Comparison of ENCODE assay signal across 19 mouse cellular contexts in genomic region chr7:49540181-49540580, GRCm38 (mm10).
DNase-seq lines count a peak whose midpoint lies in the region; ATAC-seq and TF ChIP-seq lines count a peak whose summit lies in the region.
"Had no signal": no experiment of that assay in that cellular context is flagged by ENCODE, and none has a peak within 500 bp of the region (broad histone marks: within the 10 kb centered on the region; RNA-seq: fewer than 3 reads in every experiment).

No protein-coding gene starts in this region.

- no peaks in the 10 kb centered on the region; the same call in 1 of the 2 replicates for H3K27me3 ChIP-seq in hindbrain, embryonic 10.5 days (ENCODE audit: insufficient read depth, poor library complexity, severe bottlenecking)
- H3K27me3 ChIP-seq in hindbrain, embryonic 16.5 days (replicated peaks; ENCODE audit: control insufficient read depth, insufficient read depth, low read length): no peaks in the 10 kb centered on the region
- no peaks in the 10 kb centered on the region for H3K27me3 ChIP-seq in kidney, postnatal 0 days (ENCODE audit: insufficient read depth, low read length)
- no peaks in the 10 kb centered on the region for H3K27me3 ChIP-seq in testis, adult 2 months (ENCODE audit: control insufficient read depth, insufficient read depth, low read length)
- H3K27me3 ChIP-seq: limb, embryonic 13.5 days; liver, embryonic 12.5 days had no signal

- peaks cover 15% of the 10 kb centered on the region; the same call in 1 of the 2 replicates for H3K36me3 ChIP-seq in hindbrain, embryonic 10.5 days
- H3K36me3 ChIP-seq in hindbrain, embryonic 16.5 days (ENCODE audit: control insufficient read depth, insufficient read depth, low read length): 0 out of 2 replicates have a peak, but pooled peaks cover 2% of the 10 kb centered on the region
- no peaks in the 10 kb centered on the region for H3K36me3 ChIP-seq in kidney, postnatal 0 days (ENCODE audit: insufficient read depth, low read length)
- H3K36me3 ChIP-seq in testis, adult 2 months (ENCODE audit: control insufficient read depth, insufficient read depth, low read length): no peaks in the 10 kb centered on the region
- H3K36me3 ChIP-seq: limb, embryonic 13.5 days; liver, embryonic 12.5 days had no signal

- no peak for TF ChIP-seq CTCF in kidney, postnatal 0 days (IDR thresholded peaks at IDR 0.05; ENCODE audit: low read depth)
- TF ChIP-seq CTCF in testis, adult 2 months (IDR thresholded peaks at IDR 0.05; ENCODE audit: control insufficient read depth, insufficient read depth, insufficient replicate concordance, low read depth, low read length): no peak

- H3K4me3 ChIP-seq in hindbrain, embryonic 10.5 days: no peak overlapping the region
- no peak overlapping the region for H3K4me3 ChIP-seq in hindbrain, embryonic 16.5 days (ENCODE audit: low read length)
- H3K4me3 ChIP-seq in kidney, postnatal 0 days (replicated peaks; ENCODE audit: low read depth, low read length): no peak overlapping the region
- H3K4me3 ChIP-seq in testis, adult 2 months (ENCODE audit: control insufficient read depth, low read depth, low read length): peak overlapping the region; percentile 28
- H3K4me3 ChIP-seq: gastrocnemius, adult 2 months; limb, embryonic 13.5 days; liver, embryonic 12.5 days had no signal

- H3K9me3 ChIP-seq in hindbrain, embryonic 10.5 days: no peaks in the 10 kb centered on the region
- no peaks in the 10 kb centered on the region for H3K9me3 ChIP-seq in hindbrain, embryonic 16.5 days (ENCODE audit: control insufficient read depth, low read length)
- no peaks in the 10 kb centered on the region for H3K9me3 ChIP-seq in kidney, postnatal 0 days (replicated peaks; ENCODE audit: low read length)
- H3K9me3 ChIP-seq: limb, embryonic 13.5 days; liver, embryonic 12.5 days had no signal

- no peak for DNase-seq in hindbrain, embryonic 10.5 days (ENCODE audit: low spot score)
- DNase-seq in kidney, postnatal 0 days (ENCODE audit: low spot score): peak; percentile 70
- no peak for DNase-seq in kidney, postnatal 36 days
- DNase-seq in testis, postnatal 14 days (ENCODE audit: low spot score): no peak
- DNase-seq in testis, postnatal 10 days (ENCODE audit: low spot score): peak; percentile 48
- no peak for DNase-seq in ovary, postnatal 14 days (ENCODE audit: low spot score)
- DNase-seq: adrenal gland, adult 2 months; cerebellum, adult 11-12 months; cerebellum, postnatal 10 days; gastrocnemius, adult 2 months; kidney, adult 9 months; layer of hippocampus, postnatal 36 days; lung, adult 18-20 months; lung, postnatal 14 days had no signal

- peaks cover 36% of the 10 kb centered on the region for H3K4me1 ChIP-seq in hindbrain, embryonic 10.5 days (replicated peaks)
- H3K4me1 ChIP-seq in hindbrain, embryonic 16.5 days (ENCODE audit: control insufficient read depth, insufficient read depth, low read depth, low read length): peaks cover 5% of the 10 kb centered on the region
- peaks cover 4% of the 10 kb centered on the region; the same call in 1 of the 2 replicates for H3K4me1 ChIP-seq in kidney, postnatal 0 days (replicated peaks; ENCODE audit: insufficient read depth, low read length)
- H3K4me1 ChIP-seq in testis, adult 2 months (ENCODE audit: control insufficient read depth, insufficient read depth, low read length): no peaks in the 10 kb centered on the region

- TF ChIP-seq POLR2A in testis, adult 2 months (IDR thresholded peaks at IDR 0.05; ENCODE audit: control insufficient read depth, low read depth, low read length): no peak

- WGBS in hindbrain, embryonic 10.5 days: 64% methylated on average over 9 of the region's 9 CpGs
- WGBS in hindbrain, embryonic 16.5 days: 60% methylated on average over 9 of the region's 9 CpGs
- WGBS in kidney, postnatal 0 days: 50% methylated on average over 9 of the region's 9 CpGs

- ATAC-seq in hindbrain, embryonic 16.5 days: no peak
- peak; percentile 71 for ATAC-seq in kidney, postnatal 0 days (replicated peaks; ENCODE audit: low FRiP score, low read depth)
- ATAC-seq: liver, embryonic 12.5 days had no signal

- H3K4me2 ChIP-seq in hindbrain, embryonic 16.5 days (ENCODE audit: low read length): no peak overlapping the region
- H3K4me2 ChIP-seq in kidney, postnatal 0 days (ENCODE audit: low read length): no peak overlapping the region
- H3K4me2 ChIP-seq: limb, embryonic 13.5 days; liver, embryonic 12.5 days; midbrain, embryonic 11.5 days had no signal

- 0 out of 2 replicates have a peak overlapping the region, but pooled peaks have one; percentile 8 for H3K27ac ChIP-seq in hindbrain, embryonic 10.5 days
- no peak overlapping the region for H3K27ac ChIP-seq in hindbrain, embryonic 16.5 days (ENCODE audit: low read depth, low read length)
- no peak overlapping the region for H3K27ac ChIP-seq in kidney, postnatal 0 days
- no peak overlapping the region for H3K27ac ChIP-seq in testis, adult 2 months (ENCODE audit: control insufficient read depth, insufficient read depth, low read depth, low read length)
- H3K27ac ChIP-seq: gastrocnemius, adult 2 months; limb, embryonic 13.5 days; liver, embryonic 12.5 days had no signal

- no peak overlapping the region for H3K9ac ChIP-seq in hindbrain, embryonic 16.5 days (ENCODE audit: low read depth, low read length)
- H3K9ac ChIP-seq in kidney, postnatal 0 days (ENCODE audit: low read depth, low read length): no peak overlapping the region
- H3K9ac ChIP-seq: limb, embryonic 13.5 days; liver, embryonic 12.5 days had no signal

Comparison
In these comparisons a context has a peak if more than half of its experiments do, and no peak if none do; other contexts are left out.
1. DNase-seq: peak in kidney, postnatal 0 days (single experiment) and testis, postnatal 10 days (single experiment); none in hindbrain, embryonic 10.5 days (single experiment), kidney, postnatal 36 days (0 of 2), testis, postnatal 14 days (single experiment) and ovary, postnatal 14 days (single experiment).